Mouse (Mus musculus) liver, embryonic 15.5 days (tissue): ENCODE measurements around the gene Wdr93. TPM values are rescaled to one million over a fixed set of nuclear protein-coding genes. Genes with fewer than 3 reads are reported as not detected.

ENCODE experiments used
- ATAC-seq: fragments of 200-750 bp; cut with Nextera tagmentation; 2 replicates; pipeline ENCODE4 v1.8.0; 2017; ENCODE audit warnings: moderate number of reproducible peaks, mild to moderate bottlenecking, moderate library complexity; ENCODE audit not compliant: insufficient read depth
- H3K27ac ChIP-seq: fragments of 300-500 bp; sonication (generic); replicated peaks from 2 replicates; pipeline ENCODE4 v1.5.1; 2015; ENCODE audit warnings: mild to moderate bottlenecking, inconsistent platforms
- H3K27me3 ChIP-seq: fragments of 300-500 bp; sonication (generic); 2 replicates; pipeline ENCODE4 v1.6.1; 2015; ENCODE audit warnings: mild to moderate bottlenecking, inconsistent platforms
- H3K36me3 ChIP-seq: fragments of 300-500 bp; sonication (generic); replicated peaks from 2 replicates; pipeline ENCODE4 v1.6.1; 2015; ENCODE audit warnings: moderate library complexity, mild to moderate bottlenecking, inconsistent platforms
- H3K4me1 ChIP-seq: fragments of 300-500 bp; sonication (generic); replicated peaks from 2 replicates; pipeline ENCODE4 v1.6.1; 2015; ENCODE audit warnings: inconsistent platforms
- H3K4me2 ChIP-seq: fragments of 300-500 bp; sonication (generic); 2 replicates; pipeline ENCODE4 v1.6.1; 2015; ENCODE audit warnings: moderate library complexity, mild to moderate bottlenecking, inconsistent platforms
- H3K4me3 ChIP-seq: fragments of 300-500 bp; sonication (generic); replicated peaks from 2 replicates; pipeline ENCODE4 v1.5.1; 2015; ENCODE audit warnings: mild to moderate bottlenecking, inconsistent platforms
- H3K9ac ChIP-seq: fragments of 300-500 bp; sonication (generic); 2 replicates; pipeline ENCODE4 v1.6.1; 2015; ENCODE audit warnings: moderate library complexity, mild to moderate bottlenecking, inconsistent platforms
- H3K9me3 ChIP-seq: fragments of 300-500 bp; sonication (generic); replicated peaks from 2 replicates; pipeline ENCODE4 v1.6.1; 2016; ENCODE audit warnings: inconsistent platforms
- WGBS: fragments of 180-500 bp; shearing (Covaris S2); methylation state at CpG from one replicate; pipeline ENCODE4 v1.1.7; 2015; ENCODE audit warnings: mixed read lengths; ENCODE audit not compliant: insufficient replicate concordance; 5-methylcytosine and 5-hydroxymethylcytosine counted together
- polyA plus RNA-seq: library from polyadenylated mRNA; unstranded; fragments of >200 nt; fragmentation: Nextera tagmentation; extraction: Ambion mirVana; gene quantifications from 2 replicates; pipeline ENCODE4 v1.2.1, GENCODE M21; 2015

Wdr93 gene
- polyA plus RNA-seq, 1 experiment from 2014 or later: 0.05 TPM

GRCm38 (mm10) chr7:79802037-79802436 lies 59.1 kb downstream of the Wdr93 start:
- no peak for ATAC-seq
- H3K4me1 ChIP-seq: 0 out of 2 replicates have a peak, but pooled peaks cover 3% of the 10 kb centered on the region
- H3K36me3 ChIP-seq: no peaks in the 10 kb centered on the region
- no peak overlapping the region for H3K4me3 ChIP-seq
- no peak overlapping the region for H3K4me2 ChIP-seq
- WGBS: 55% methylated on average over 5 of the region's 5 CpGs
- H3K9me3 ChIP-seq: no peaks in the 10 kb centered on the region
- H3K27me3 ChIP-seq: no peaks in the 10 kb centered on the region
- no peak overlapping the region for H3K27ac ChIP-seq
- no peak overlapping the region for H3K9ac ChIP-seq

- Histone ChIP-seq H3K9me3 (no peaks in the 10 kb centered on the region), H3K9ac (no peak overlapping the region), H3K4me3 (no peak overlapping the region), H3K27ac (no peak overlapping the region), H3K36me3 (no peaks in the 10 kb centered on the region), H3K4me2 (no peak overlapping the region), H3K27me3 (no peaks in the 10 kb centered on the region), H3K4me1 (0 out of 2 replicates have a peak, but pooled peaks cover 3% of the 10 kb centered on the region)
- ATAC-seq: no peak
- 58% methylated on average over 2 of the region's 2 CpGs for WGBS
These were observed 60.9 kb downstream of the Wdr93 start for GRCm38 (mm10) chr7:79803887-79804286.

- Histone ChIP-seq H3K27me3 (peaks cover 26% of the 10 kb centered on the region), H3K9me3 (no peaks in the 10 kb centered on the region), H3K4me1 (peaks cover 11% of the 10 kb centered on the region), H3K4me2 (no peak overlapping the region), H3K4me3 (no peak overlapping the region), H3K9ac (no peak overlapping the region), H3K27ac (no peak overlapping the region), H3K36me3 (no peaks in the 10 kb centered on the region)
- ATAC-seq: no peak
- WGBS: 60% methylated on average over 7 of the region's 7 CpGs
These were observed 65.6 kb downstream of the Wdr93 start for GRCm38 (mm10) chr7:79808561-79808960.

GRCm38 (mm10) chr7:79810611-79811506 lies 67.9 kb downstream of the Wdr93 start, which contains the start of gene Mesp2:
Mesp2 (plus strand) TSS chr7:79810727.
- no peaks in the 10 kb centered on the region for H3K9me3 ChIP-seq
- peak within 1 kb of the TSS; percentile 32; the same call in 1 of the 2 replicates for H3K4me3 ChIP-seq
- H3K4me1 ChIP-seq: peaks cover 8% of the 10 kb centered on the region
- peak; percentile 34; the same call in 1 of the 2 replicates for ATAC-seq
- no peaks in the 10 kb centered on the region for H3K36me3 ChIP-seq
- H3K4me2 ChIP-seq: peak within 1 kb of the TSS; percentile 61
- H3K27me3 ChIP-seq: peaks cover 26% of the 10 kb centered on the region
- WGBS: 11% methylated on average over 71 of the region's 71 CpGs
- H3K27ac ChIP-seq: no peak within 1 kb of the TSS
- H3K9ac ChIP-seq: no peak within 1 kb of the TSS

- H3K4me1 ChIP-seq: peaks cover 8% of the 10 kb centered on the region
- H3K27ac ChIP-seq: no peak overlapping the region
- no peak overlapping the region for H3K4me2 ChIP-seq
- H3K27me3 ChIP-seq: peaks cover 28% of the 10 kb centered on the region
- H3K36me3 ChIP-seq: no peaks in the 10 kb centered on the region
- ATAC-seq: no peak
- no peak overlapping the region for H3K9ac ChIP-seq
- no peaks in the 10 kb centered on the region for H3K9me3 ChIP-seq
- no peak overlapping the region for H3K4me3 ChIP-seq
- WGBS: 29% methylated on average over 1 of the region's 1 CpGs
These were observed 70.4 kb downstream of the Wdr93 start for GRCm38 (mm10) chr7:79813409-79813808.

GRCm38 (mm10) chr7:79818321-79818720 lies 75.4 kb downstream of the Wdr93 start:
- H3K4me1 ChIP-seq: peaks cover 5% of the 10 kb centered on the region; the same call in 1 of the 2 replicates
- H3K9me3 ChIP-seq: no peaks in the 10 kb centered on the region
- peaks cover 4% of the 10 kb centered on the region; the same call in 1 of the 2 replicates for H3K27me3 ChIP-seq
- H3K4me2 ChIP-seq: no peak overlapping the region
- H3K4me3 ChIP-seq: no peak overlapping the region
- no peak for ATAC-seq
- no peak overlapping the region for H3K9ac ChIP-seq
- H3K27ac ChIP-seq: no peak overlapping the region
- WGBS: 5% methylated on average over 6 of the region's 6 CpGs
- no peaks in the 10 kb centered on the region for H3K36me3 ChIP-seq

- Histone ChIP-seq H3K9ac (no peak overlapping the region), H3K36me3 (no peaks in the 10 kb centered on the region), H3K4me1 (peaks cover 5% of the 10 kb centered on the region; the same call in 1 of the 2 replicates), H3K27me3 (peaks cover 4% of the 10 kb centered on the region; the same call in 1 of the 2 replicates), H3K9me3 (no peaks in the 10 kb centered on the region), H3K4me3 (no peak overlapping the region), H3K4me2 (no peak overlapping the region), H3K27ac (no peak overlapping the region)
- 15% methylated on average over 4 of the region's 4 CpGs for WGBS
- ATAC-seq: no peak
These were observed 76.6 kb downstream of the Wdr93 start for GRCm38 (mm10) chr7:79819515-79819914.

GRCm38 (mm10) chr7:79819996-79820395 lies 77.0 kb downstream of the Wdr93 start:
- WGBS: 55% methylated on average over 11 of the region's 11 CpGs
- H3K4me1 ChIP-seq: peaks cover 5% of the 10 kb centered on the region; the same call in 1 of the 2 replicates
- no peaks in the 10 kb centered on the region for H3K9me3 ChIP-seq
- H3K9ac ChIP-seq: no peak overlapping the region
- H3K36me3 ChIP-seq: 0 out of 2 replicates have a peak, but pooled peaks cover 4% of the 10 kb centered on the region
- no peak overlapping the region for H3K4me3 ChIP-seq
- ATAC-seq: no peak
- H3K4me2 ChIP-seq: no peak overlapping the region
- H3K27ac ChIP-seq: no peak overlapping the region
- peaks cover 4% of the 10 kb centered on the region; the same call in 1 of the 2 replicates for H3K27me3 ChIP-seq

- Histone ChIP-seq H3K4me3 (no peak overlapping the region), H3K9me3 (no peaks in the 10 kb centered on the region), H3K27ac (no peak overlapping the region), H3K4me1 (peaks cover 5% of the 10 kb centered on the region; the same call in 1 of the 2 replicates), H3K4me2 (no peak overlapping the region), H3K27me3 (peaks cover 4% of the 10 kb centered on the region; the same call in 1 of the 2 replicates), H3K9ac (no peak overlapping the region), H3K36me3 (peaks cover 19% of the 10 kb centered on the region; the same call in 1 of the 2 replicates)
- no peak for ATAC-seq
- 66% methylated on average over 12 of the region's 12 CpGs for WGBS
These were observed 79.2 kb downstream of the Wdr93 start for GRCm38 (mm10) chr7:79822092-79822695.

GRCm38 (mm10) chr7:79828341-79828740 lies 85.4 kb downstream of the Wdr93 start:
- no peaks in the 10 kb centered on the region for H3K4me1 ChIP-seq
- no peak overlapping the region for H3K9ac ChIP-seq
- no peak overlapping the region for H3K4me3 ChIP-seq
- 49% methylated on average over 3 of the region's 3 CpGs for WGBS
- no peak for ATAC-seq
- H3K4me2 ChIP-seq: no peak overlapping the region
- H3K36me3 ChIP-seq: peaks cover 19% of the 10 kb centered on the region; the same call in 1 of the 2 replicates
- H3K27me3 ChIP-seq: no peaks in the 10 kb centered on the region
- no peaks in the 10 kb centered on the region for H3K9me3 ChIP-seq
- H3K27ac ChIP-seq: no peak overlapping the region

- H3K27ac ChIP-seq: no peak overlapping the region
- H3K9ac ChIP-seq: no peak overlapping the region
- WGBS: 49% methylated on average over 6 of the region's 6 CpGs
- no peak overlapping the region for H3K4me2 ChIP-seq
- no peak overlapping the region for H3K4me3 ChIP-seq
- H3K36me3 ChIP-seq: peaks cover 7% of the 10 kb centered on the region; the same call in 1 of the 2 replicates
- ATAC-seq: no peak
- no peaks in the 10 kb centered on the region for H3K27me3 ChIP-seq
- no peaks in the 10 kb centered on the region for H3K9me3 ChIP-seq
- H3K4me1 ChIP-seq: no peaks in the 10 kb centered on the region
These were observed 88.2 kb downstream of the Wdr93 start for GRCm38 (mm10) chr7:79831145-79831544.
